Mouse (Mus musculus) left cerebral cortex, adult 2 months (tissue): ENCODE results near the gene Ahrr. TPM values are rescaled to one million over a fixed set of nuclear protein-coding genes. Genes with fewer than 3 reads are reported as not detected.

Experiments used
- DNase-seq, 2 experiments: peaks; one replicate each; pipeline ENCODE4 v3.0.0; 2021 to 2022; ENCODE audit warnings: low spot score in 2 of 2, mixed read lengths in 1 of 2; ENCODE audit errors: extremely low spot score in 1 of 2
- H3K27ac ChIP-seq: fragments of 200-600 bp; 2 replicates; pipeline ENCODE4 v1.8.1; 2022
- H3K4me3 ChIP-seq: fragments of 200-600 bp; 2 replicates; pipeline ENCODE4 v1.8.1; 2022
- CTCF ChIP-seq: fragments of 200-600 bp; IDR thresholded peaks from 2 replicates; pipeline ENCODE4 v1.8.1; 2022; ENCODE audit warnings: antibody characterized with exemption, mild to moderate bottlenecking, moderate library complexity
- intact Hi-C: fragments of 180-260 bp; cut with DNase I; formaldehyde crosslinking; loops from one replicate; pipeline ENCODE4 v1.15.1; 2025
- total RNA-seq, 2 experiments: library from RNA; stranded (reverse); gene quantifications; 2 replicates each; pipeline ENCODE4 v1.2.3; 2021

Ahrr gene
- total RNA-seq, 2 experiments from 2014 or later: 0.33 to 1.3 TPM

GRCm38 (mm10) chr13:74208986-74209345 is 83.2 kb downstream of the Ahrr start:
- no peak for TF ChIP-seq CTCF
- peak in 1 of 2 experiments; percentile 26 for DNase-seq
- Histone ChIP-seq H3K27ac (peak overlapping the region; percentile 99), H3K4me3 (peak overlapping the region; percentile 82)
- intact Hi-C loops: loop anchor here (2.0 to 5.0 kb wide), 2 partner anchors 93 to 200 kb away; partner anchors contain the start of gene Tppp

- Histone ChIP-seq H3K27ac (peak within 1 kb of the TSS; percentile 99), H3K4me3 (peak within 1 kb of the TSS; percentile 82)
- intact Hi-C loops: loop anchor here (2.0 to 5.0 kb wide), 2 partner anchors 94 to 200 kb away; partner anchors contain the start of gene Tppp
- TF ChIP-seq CTCF: no peak; the same call in 1 of the 2 replicates
- peak; percentile 90 to 93 for DNase-seq
Observed at GRCm38 (mm10) chr13:74208317-74208985, 83.7 kb downstream of the Ahrr start, which contains the start of gene Exoc3. Exoc3 (minus strand) TSS chr13:74208732.

GRCm38 (mm10) chr13:74196451-74196850 is 95.7 kb downstream of the Ahrr start:
- no peak for DNase-seq
- Histone ChIP-seq H3K27ac (no peak overlapping the region), H3K4me3 (no peak overlapping the region)
- TF ChIP-seq CTCF: no peak
- intact Hi-C loops: no loop called here

GRCm38 (mm10) chr13:74192613-74193012 is 99.5 kb downstream of the Ahrr start:
- TF ChIP-seq CTCF: peak; percentile 49
- DNase-seq: no peak
- Histone ChIP-seq H3K4me3 (no peak overlapping the region), H3K27ac (no peak overlapping the region)
- intact Hi-C loops: loop anchor here (5.0 kb wide), 1 partner anchor 110 kb away; no protein-coding TSS in a partner anchor

GRCm38 (mm10) chr13:74183011-74183695 is 109.0 kb downstream of the Ahrr start:
- Histone ChIP-seq H3K27ac (0 out of 2 replicates have a peak overlapping the region, but pooled peaks have one; percentile 17), H3K4me3 (no peak overlapping the region)
- no peak for DNase-seq
- TF ChIP-seq CTCF: no peak
- intact Hi-C loops: loop anchor here (10.0 kb wide), 1 partner anchor 218 kb away; the partner anchor contains the start of gene Zdhhc11

GRCm38 (mm10) chr13:74172036-74172435 is 120.1 kb downstream of the Ahrr start:
- DNase-seq: no peak
- Histone ChIP-seq H3K4me3 (no peak overlapping the region), H3K27ac (no peak overlapping the region)
- no peak for TF ChIP-seq CTCF
- intact Hi-C loops: no loop called here

- intact Hi-C loops: loop anchor here (5.0 kb wide), 1 partner anchor 72 kb away; no protein-coding TSS in a partner anchor
- no peak for TF ChIP-seq CTCF
- DNase-seq: no peak
- no peak overlapping the region for H3K4me3 ChIP-seq
- H3K27ac ChIP-seq: peak overlapping the region; percentile 71
Observed at GRCm38 (mm10) chr13:74169446-74170164, 122.5 kb downstream of the Ahrr start.

GRCm38 (mm10) chr13:74167492-74167891 is 124.6 kb downstream of the Ahrr start:
- intact Hi-C loops: loop anchor here (5.0 kb wide), 1 partner anchor 70 kb away; no protein-coding TSS in a partner anchor
- no peak for TF ChIP-seq CTCF
- Histone ChIP-seq H3K27ac (no peak overlapping the region), H3K4me3 (no peak overlapping the region)
- DNase-seq: no peak

- H3K4me3 ChIP-seq: peak overlapping the region; percentile 31
- intact Hi-C loops: loop anchor here (5.0 kb wide), 1 partner anchor 70 kb away; no protein-coding TSS in a partner anchor
- no peak for TF ChIP-seq CTCF
- peak overlapping the region; percentile 28; the same call in 1 of the 2 replicates for H3K27ac ChIP-seq
- DNase-seq: no peak
Observed at GRCm38 (mm10) chr13:74167057-74167413, 125.1 kb downstream of the Ahrr start.

- Histone ChIP-seq H3K27ac (peak overlapping the region; percentile 28; the same call in 1 of the 2 replicates), H3K4me3 (peak overlapping the region; percentile 31)
- DNase-seq: peak; percentile 45 to 49
- intact Hi-C loops: loop anchor here (5.0 kb wide), 1 partner anchor 69 kb away; no protein-coding TSS in a partner anchor
- TF ChIP-seq CTCF: no peak
Observed at GRCm38 (mm10) chr13:74166348-74167056, 125.6 kb downstream of the Ahrr start.

Other genes with a start within 250 kb of the Ahrr start
- gene Cep72, start 230.0 kb downstream of the Ahrr start, total RNA-seq: 1 to 10 TPM in 1 of 2 experiments, under 1 TPM in 1; 0.63 to 1.2 TPM
- gene Slc9a3, start 170.9 kb downstream of the Ahrr start, total RNA-seq: 1 to 10 TPM; 1.3 to 2.2 TPM
- 10 to 100 TPM; 67.1 to 69.6 TPM for gene Exoc3, start 83.6 kb downstream of the Ahrr start, total RNA-seq
- gene Pdcd6, start 25.2 kb upstream of the Ahrr start, total RNA-seq: 10 to 100 TPM; 85.0 to 87.6 TPM
- gene Sdha, start 57.9 kb upstream of the Ahrr start, total RNA-seq: 100 to 1,000 TPM; 334 to 341 TPM
- 10 to 100 TPM; 86.4 to 92.3 TPM for gene Ccdc127, start 58.0 kb upstream of the Ahrr start, total RNA-seq
- gene Lrrc14b, start 71.7 kb upstream of the Ahrr start, total RNA-seq: under 1 TPM in 1 of 2 experiments, not detected in 1; 0.12 TPM
- gene Zfp72, start 98.5 kb upstream of the Ahrr start, total RNA-seq: 1 to 10 TPM; 4.6 to 5.2 TPM
- 100 to 1,000 TPM; 143 to 162 TPM for gene Ftl1-ps1, start 107.4 kb upstream of the Ahrr start, total RNA-seq
- 1 to 10 TPM; 7.2 to 8.5 TPM for gene Zfp825, start 201.7 kb upstream of the Ahrr start, total RNA-seq